Mouse (Mus musculus) lung, postnatal 36 days (tissue): Measurements from ENCODE around the gene Sun2.

Experiments
- DNase-seq: peaks from one replicate; pipeline ENCODE4 v3.0.0; 2022; ENCODE audit warnings: mixed read lengths

The Sun2 gene

GRCm38 (mm10) chr15:79684616-79685015 is 57.7 kb downstream of the Sun2 start:
- DNase-seq, result no peak

GRCm38 (mm10) chr15:79683707-79684465 is 58.5 kb downstream of the Sun2 start:
- no peak for DNase-seq

GRCm38 (mm10) chr15:79683146-79683545 is 59.2 kb downstream of the Sun2 start:
- no peak for DNase-seq

GRCm38 (mm10) chr15:79681973-79682372 is 60.4 kb downstream of the Sun2 start:
- no peak for DNase-seq

- DNase-seq, result no peak
These were observed 64.4 kb downstream of the Sun2 start for GRCm38 (mm10) chr15:79677936-79678335.
